Mouse (Mus musculus): ENCODE data around the gene Mcm5.

Mcm5 gene

DNA sequence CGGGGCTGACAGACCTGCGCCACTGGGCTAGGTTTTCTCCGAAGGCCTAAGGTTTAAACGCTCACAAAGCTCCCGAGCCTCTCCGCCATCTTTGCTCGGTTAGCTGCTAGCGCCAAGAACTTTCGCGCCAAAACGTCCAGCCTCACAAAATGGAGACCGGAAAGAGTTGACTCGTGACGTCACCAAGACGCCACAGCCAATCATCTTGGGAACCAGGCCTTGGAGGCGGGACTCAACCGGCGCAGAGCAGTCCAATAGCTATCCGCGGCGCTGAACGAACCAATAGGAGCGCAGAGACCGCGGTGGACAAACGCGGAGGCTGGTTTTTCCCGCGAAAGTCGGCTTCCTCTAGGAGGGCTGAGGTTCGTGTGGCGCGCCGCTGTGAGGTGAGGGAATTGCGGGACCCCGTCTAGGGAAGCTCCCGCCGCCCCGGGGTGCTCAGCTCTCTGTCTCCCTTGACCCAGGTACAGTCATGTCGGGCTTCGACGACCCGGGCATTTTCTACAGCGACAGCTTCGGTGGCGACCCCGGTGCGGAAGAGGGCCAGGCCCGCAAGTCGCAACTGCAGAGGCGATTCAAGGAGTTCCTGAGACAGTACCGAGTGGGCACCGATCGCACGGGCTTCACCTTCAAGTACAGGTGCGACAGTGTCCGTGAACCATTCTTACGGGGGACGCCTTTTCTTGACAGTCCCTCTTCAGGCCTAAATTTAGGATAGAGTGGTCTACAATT lies at the start of gene Mcm5:
Gene Mcm5, plus strand, starts transcription at position 334 of the 732 bp plus-strand sequence.
- DNase-seq (ENCODE audit: low read depth, low spot score): peak; percentile 99

- DNase-seq (ENCODE audit: low read depth, low spot score): no peak
Observed at GRCm38 (mm10) chr8:75060022-75060421, 49.3 kb upstream of the Mcm5 start.

DNA sequence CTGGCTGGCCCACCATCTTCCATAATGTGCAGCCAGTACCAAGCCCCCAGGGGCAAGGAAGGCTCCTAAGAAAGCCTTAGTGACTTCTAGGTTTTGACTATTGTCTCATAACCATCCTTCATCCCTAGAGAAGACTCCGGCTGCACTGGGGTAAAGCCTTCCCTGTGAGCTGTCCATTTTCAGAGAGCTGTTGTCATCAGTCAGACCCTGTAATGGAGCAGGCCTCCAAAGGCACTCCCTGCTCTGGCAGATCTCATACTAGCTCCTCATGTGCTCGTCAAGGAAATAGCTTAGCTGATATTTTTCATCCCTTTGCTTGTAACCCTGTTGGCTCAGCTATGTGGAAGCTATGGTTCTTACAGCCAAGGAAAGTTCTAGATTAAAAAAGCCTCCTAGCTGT lies 48.6 kb upstream of the Mcm5 start:
- DNase-seq (ENCODE audit: low read depth, low spot score): no peak

DNA sequence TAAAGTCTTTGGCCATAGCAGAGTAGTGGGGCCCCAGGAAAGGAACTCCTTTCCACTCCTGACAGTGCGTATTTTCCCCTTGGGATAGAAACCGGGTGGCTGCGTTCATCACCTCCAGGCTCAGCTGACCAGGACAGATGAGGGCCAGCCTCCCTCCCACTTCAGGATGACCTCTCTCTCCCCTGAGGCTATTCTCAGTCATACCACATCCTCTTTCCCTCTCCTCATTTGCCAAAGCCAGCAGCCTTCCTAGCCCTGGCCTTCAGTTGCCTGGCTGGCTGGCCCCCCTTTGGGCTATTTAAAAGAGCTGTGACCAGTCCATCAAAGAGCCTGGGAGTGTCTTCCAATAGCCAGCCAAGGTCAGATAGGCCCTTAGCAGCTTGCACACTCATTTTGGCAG lies 46.1 kb upstream of the Mcm5 start:
- no peak for DNase-seq (ENCODE audit: low read depth, low spot score)

- no peak for DNase-seq (ENCODE audit: low read depth, low spot score)
Observed at GRCm38 (mm10) chr8:75064790-75065189, 44.6 kb upstream of the Mcm5 start.

DNA sequence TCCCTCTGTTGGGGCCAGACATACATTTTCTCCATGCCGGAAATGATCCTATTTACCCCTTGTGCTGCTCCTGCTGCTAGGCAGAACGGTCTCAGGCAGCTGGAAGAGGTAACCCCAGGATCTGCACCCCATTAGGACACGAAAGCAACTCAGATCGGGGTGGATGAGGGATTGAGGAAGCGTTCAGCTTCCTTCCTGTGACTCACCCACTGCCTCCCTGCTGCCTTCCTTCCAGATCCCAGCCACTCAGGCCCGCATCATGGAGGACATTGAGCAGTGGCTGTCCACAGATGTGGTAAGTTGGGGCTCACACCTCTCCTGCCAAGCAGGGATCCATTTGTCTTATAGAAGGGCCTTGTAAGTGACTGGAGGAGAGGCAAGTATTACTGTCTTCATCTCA lies 42.1 kb upstream of the Mcm5 start:
- no peak for DNase-seq (ENCODE audit: low read depth, low spot score)

- no peak for DNase-seq (ENCODE audit: low read depth, low spot score)
Observed at GRCm38 (mm10) chr8:75070297-75070696, 39.1 kb upstream of the Mcm5 start.

- DNase-seq (ENCODE audit: low read depth, low spot score): peak; percentile 67
Observed at GRCm38 (mm10) chr8:75071627-75072346, 37.6 kb upstream of the Mcm5 start.

DNA sequence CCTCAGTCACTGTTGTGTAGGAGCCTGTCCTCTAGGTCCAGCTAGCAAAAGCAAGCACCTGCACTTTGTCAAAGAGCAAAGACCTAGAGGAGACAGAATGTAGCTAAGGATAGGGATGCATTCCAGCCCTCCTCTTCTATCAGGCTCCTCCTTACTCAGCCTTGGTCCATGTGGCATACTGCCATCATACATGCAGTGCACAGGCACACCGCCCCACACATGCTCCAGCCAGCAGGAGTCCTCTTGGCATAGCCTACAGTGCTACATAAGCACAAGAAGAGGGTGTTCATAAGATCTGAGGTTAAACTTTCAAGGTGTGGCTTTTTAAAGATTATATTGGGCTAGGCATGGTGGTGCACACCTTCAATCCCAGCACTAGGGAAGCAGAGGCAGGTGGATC lies 34.5 kb upstream of the Mcm5 start:
- no peak for DNase-seq (ENCODE audit: low read depth, low spot score)

- DNase-seq (ENCODE audit: low read depth, low spot score): no peak
Observed at GRCm38 (mm10) chr8:75078215-75078614, 31.2 kb upstream of the Mcm5 start.

- DNase-seq (ENCODE audit: low read depth, low spot score): no peak
Observed at GRCm38 (mm10) chr8:75078851-75079250, 30.5 kb upstream of the Mcm5 start.

- no peak for DNase-seq (ENCODE audit: low read depth, low spot score)
Observed at GRCm38 (mm10) chr8:75081364-75082040, 27.9 kb upstream of the Mcm5 start.

- DNase-seq (ENCODE audit: low read depth, low spot score): no peak
Observed at GRCm38 (mm10) chr8:75082181-75082805, 27.1 kb upstream of the Mcm5 start.

- peak; percentile 86 for DNase-seq (ENCODE audit: low read depth, low spot score)
Observed at GRCm38 (mm10) chr8:75083846-75084245, 25.5 kb upstream of the Mcm5 start.

- DNase-seq (ENCODE audit: low read depth, low spot score): no peak
Observed at GRCm38 (mm10) chr8:75084382-75085064, 24.8 kb upstream of the Mcm5 start.

DNA sequence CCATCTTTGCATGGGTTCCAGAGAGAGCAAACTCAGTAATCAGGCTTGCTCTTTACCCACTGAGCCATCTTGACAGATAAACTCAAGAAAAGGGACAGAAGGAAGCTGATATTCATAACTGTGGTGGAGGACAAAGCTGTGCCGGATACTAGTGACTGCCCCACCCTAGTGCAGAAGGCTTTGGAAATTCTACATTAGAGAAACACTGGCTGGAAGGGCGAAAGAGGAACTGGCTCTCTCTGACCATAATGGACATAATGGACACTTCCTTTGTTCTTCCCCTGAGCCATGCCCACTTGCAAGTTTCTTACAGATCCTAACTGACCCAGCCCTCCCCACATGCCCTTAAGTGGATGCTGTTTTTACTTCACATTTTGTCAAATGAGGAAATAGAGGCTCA lies 23.4 kb upstream of the Mcm5 start:
- DNase-seq (ENCODE audit: low read depth, low spot score): no peak

DNA sequence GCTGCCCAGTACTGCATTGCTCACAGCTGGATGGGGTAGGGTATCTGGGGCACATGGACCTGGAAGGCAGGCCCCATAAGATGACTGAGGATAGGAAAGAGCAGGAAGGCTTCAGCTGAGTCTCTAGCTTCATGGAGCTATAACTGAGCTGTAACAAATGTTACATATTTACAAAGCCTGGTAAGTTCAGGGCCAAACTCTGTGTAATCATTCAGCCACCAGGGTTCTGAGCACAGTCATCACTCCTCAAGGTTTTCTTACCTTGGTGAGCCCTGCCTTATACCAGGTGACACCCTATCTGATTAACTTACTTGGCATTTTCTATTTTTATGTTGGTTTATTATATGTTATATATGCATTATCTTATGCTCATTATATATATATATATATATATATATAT lies 22.2 kb upstream of the Mcm5 start:
- no peak for DNase-seq (ENCODE audit: low read depth, low spot score)

DNA sequence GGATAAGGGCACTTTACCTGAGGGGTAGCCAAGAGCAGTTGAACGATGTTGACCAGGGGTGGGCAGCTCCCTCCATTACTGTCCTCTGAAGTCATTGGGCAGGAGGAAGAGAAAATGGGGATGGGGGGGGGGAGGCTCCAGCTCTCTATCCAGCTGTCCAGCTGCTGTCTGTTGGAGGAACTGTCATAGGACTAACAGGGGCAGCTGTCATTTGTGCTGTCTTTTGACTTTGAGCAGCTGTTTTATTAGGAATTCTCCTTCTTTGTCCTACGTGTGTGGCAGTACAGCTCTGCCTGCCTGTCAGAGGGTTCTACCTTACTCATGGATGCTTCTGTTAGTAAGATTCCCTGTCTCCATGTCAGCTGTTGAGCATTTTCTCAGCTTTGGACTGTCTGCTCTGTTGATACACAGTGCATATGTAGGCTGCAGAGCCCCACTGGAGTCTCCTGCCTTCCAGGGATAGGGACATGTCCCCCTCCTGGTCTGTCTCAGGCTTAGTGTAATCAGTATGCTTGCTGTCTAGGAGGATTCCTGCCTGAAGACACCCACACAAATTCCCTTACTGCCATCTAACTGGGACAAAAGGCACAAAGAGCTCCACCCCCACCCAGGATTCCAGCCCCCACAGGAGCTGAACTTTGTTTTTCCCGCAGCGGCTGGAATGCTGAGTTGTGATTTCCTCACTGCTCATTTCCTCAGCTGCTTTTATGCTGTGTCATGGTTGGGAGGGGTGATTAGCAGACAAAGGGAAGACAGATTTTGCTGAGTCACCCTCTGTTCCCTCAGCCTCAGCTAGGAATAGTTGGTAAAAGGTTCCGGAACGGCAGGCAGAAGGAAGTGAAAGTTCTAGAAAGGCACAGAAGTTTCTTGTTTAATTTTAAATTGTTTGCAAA lies 20.1 kb upstream of the Mcm5 start:
- peak; percentile 57 for DNase-seq (ENCODE audit: low read depth, low spot score)

DNA sequence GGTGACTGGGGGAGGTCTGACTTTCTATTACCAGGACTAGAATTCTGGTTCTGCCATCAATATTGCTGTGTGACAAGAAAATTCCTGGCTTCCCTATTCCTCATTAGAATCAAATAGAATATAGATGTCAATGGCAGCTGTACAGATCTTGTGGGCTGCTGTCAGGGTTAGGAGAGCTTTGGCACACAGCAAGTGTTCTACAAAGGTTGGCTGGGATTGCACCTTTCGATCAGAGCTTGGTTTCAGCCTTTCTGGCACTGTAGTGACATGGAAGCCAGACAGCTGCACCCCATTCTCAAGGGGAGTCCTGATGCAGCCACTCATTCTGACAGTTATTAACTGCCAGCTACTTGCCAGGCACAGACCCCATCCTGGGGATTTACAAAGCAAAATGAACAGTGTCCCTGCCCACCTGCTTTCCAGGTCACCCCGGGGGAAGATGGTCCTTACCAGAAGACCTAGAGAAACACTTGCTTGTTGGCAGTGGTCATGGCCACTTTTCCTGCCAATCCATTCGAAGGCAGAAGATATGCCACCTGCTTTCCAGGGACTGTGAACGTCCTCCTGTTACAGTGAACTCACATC lies 18.5 kb upstream of the Mcm5 start:
- DNase-seq (ENCODE audit: low read depth, low spot score): no peak

All from embryo, embryonic 11.5 days (tissue).